In genomic region chr6:55117325-55118109, GRCm38 (mm10) we compare ENCODE assay signal across 9 mouse cellular contexts. TPM values are rescaled to one million over a fixed set of nuclear protein-coding genes. Genes with fewer than 3 reads are reported as not detected.
DNase-seq lines count a peak whose midpoint lies in the region; ATAC-seq lines count a peak whose summit lies in the region.
"Had no signal": no experiment of that assay in that cellular context is flagged by ENCODE, and none has a peak within 500 bp of the region (broad histone marks: within the 10 kb centered on the region; RNA-seq: fewer than 3 reads in every experiment).

No protein-coding gene starts in this region.

- H3K27ac ChIP-seq in heart, embryonic 13.5 days (replicated peaks) = no peak overlapping the region
- no peak overlapping the region for H3K27ac ChIP-seq in midbrain, embryonic 13.5 days

- peak overlapping the region; percentile 29 for H3K4me3 ChIP-seq in erythroblast, embryonic 14.5 days (replicated peaks)
- peak overlapping the region; percentile 67 for H3K4me3 ChIP-seq in heart, embryonic 13.5 days
- H3K4me3 ChIP-seq in midbrain, embryonic 13.5 days (replicated peaks) = peak overlapping the region; percentile 58

- 1% methylated on average over 68 of the region's 68 CpGs for WGBS in heart, embryonic 13.5 days
- under 1% methylated on average over 68 of the region's 68 CpGs for WGBS in midbrain, embryonic 13.5 days

- ATAC-seq in erythroblast, adult 5-6 weeks (replicated peaks; ENCODE audit: low FRiP score, poor library complexity, severe bottlenecking) = no peak
- no peak for ATAC-seq in heart, embryonic 13.5 days (ENCODE audit: extremely low read depth, insufficient number of reproducible peaks, low FRiP score, low TSS enrichment)
- ATAC-seq in midbrain, embryonic 13.5 days = peak; percentile 72

- H3K36me3 ChIP-seq in erythroblast, embryonic 14.5 days (ENCODE audit: control insufficient read depth) = no peaks in the 10 kb centered on the region
- H3K36me3 ChIP-seq in heart, embryonic 13.5 days = no peaks in the 10 kb centered on the region
- H3K36me3 ChIP-seq in midbrain, embryonic 13.5 days = no peaks in the 10 kb centered on the region

- peak overlapping the region; percentile 72 for H3K9ac ChIP-seq in heart, embryonic 13.5 days
- H3K9ac ChIP-seq in midbrain, embryonic 13.5 days (replicated peaks) = peak overlapping the region; percentile 50

- H3K27me3 ChIP-seq in erythroblast, embryonic 14.5 days (ENCODE audit: control insufficient read depth) = peaks cover 45% of the 10 kb centered on the region
- peaks cover 92% of the 10 kb centered on the region for H3K27me3 ChIP-seq in heart, embryonic 13.5 days (replicated peaks)
- peaks cover 67% of the 10 kb centered on the region for H3K27me3 ChIP-seq in midbrain, embryonic 13.5 days

- peak; percentile 31 for DNase-seq in adrenal gland, postnatal 25 days
- DNase-seq in kidney, postnatal 14 days = peak; percentile 30
- no peak for DNase-seq in thymus, postnatal 36 days
- DNase-seq in MN1 (ENCODE audit: low spot score) = no peak

- no peaks in the 10 kb centered on the region for H3K9me3 ChIP-seq in erythroblast, embryonic 14.5 days (ENCODE audit: control insufficient read depth, low read length)
- no peaks in the 10 kb centered on the region for H3K9me3 ChIP-seq in heart, embryonic 13.5 days
- H3K9me3 ChIP-seq in midbrain, embryonic 13.5 days = no peaks in the 10 kb centered on the region

- no peaks in the 10 kb centered on the region for H3K4me1 ChIP-seq in erythroblast, embryonic 14.5 days (ENCODE audit: control insufficient read depth)
- peaks cover 14% of the 10 kb centered on the region for H3K4me1 ChIP-seq in heart, embryonic 13.5 days
- H3K4me1 ChIP-seq in midbrain, embryonic 13.5 days (replicated peaks) = peaks cover 25% of the 10 kb centered on the region

- H3K4me2 ChIP-seq in heart, embryonic 13.5 days = peak overlapping the region; percentile 94
- peak overlapping the region; percentile 82 for H3K4me2 ChIP-seq in midbrain, embryonic 13.5 days (replicated peaks)

RNA-seq across cellular contexts. Expression of gene Crhr2, which starts 15.3 kb away (rescaled TPM):
- not detected in 2 replicates for polyA plus RNA-seq in erythroblast, embryonic 14.5 days (2012)
- not detected in 2 replicates for total RNA-seq in erythroblast, adult 5-6 weeks (2015; ENCODE audit: low replicate concordance)
- 0.28 TPM in 1 of 2 replicates, not detected in the other for total RNA-seq in erythroblast, adult 5-6 weeks (2017; ENCODE audit: low replicate concordance)
- not detected in 2 replicates for total RNA-seq in adrenal gland, postnatal 25 days (2021)
- 6.7 and 6.9 TPM in 2 replicates for polyA plus RNA-seq in heart, embryonic 13.5 days (2015; fragmentation: Nextera tagmentation; extraction: Ambion mirVana)
- polyA plus RNA-seq in midbrain, embryonic 13.5 days (2015; fragmentation: Nextera tagmentation; extraction: Ambion mirVana) = 0.28 and 0.61 TPM in 2 replicates

RNA-seq across cellular contexts. Expression of gene Inmt, which starts 57.3 kb away (rescaled TPM):
- not detected in 2 replicates for polyA plus RNA-seq in erythroblast, embryonic 14.5 days (2012)
- total RNA-seq in erythroblast, adult 5-6 weeks (2015; ENCODE audit: low replicate concordance) = not detected in 2 replicates
- not detected in 2 replicates for total RNA-seq in erythroblast, adult 5-6 weeks (2017; ENCODE audit: low replicate concordance)
- 4.6 and 10.4 TPM in 2 replicates for total RNA-seq in adrenal gland, postnatal 25 days (2021)
- polyA plus RNA-seq in heart, embryonic 13.5 days (2015; fragmentation: Nextera tagmentation; extraction: Ambion mirVana) = 0.32 and 0.40 TPM in 2 replicates
- polyA plus RNA-seq in midbrain, embryonic 13.5 days (2015; fragmentation: Nextera tagmentation; extraction: Ambion mirVana) = not detected in 2 replicates
- polyA plus RNA-seq: C2C12 had no signal

Comparison
In these comparisons a context has a peak if more than half of its experiments do, and no peak if none do; other contexts are left out.
1. DNase-seq: peak in adrenal gland, postnatal 25 days (single experiment) and kidney, postnatal 14 days (single experiment); none in thymus, postnatal 36 days (0 of 2) and MN1 (single experiment).
2. Peak in every context shown above with its lines, with median percentiles within 50 percentile points of each other: H3K4me3 ChIP-seq.